Mouse (Mus musculus) thymus, adult 2 months (tissue): ENCODE measurements around the gene Parp3.

ENCODE experiments used
- CTCF ChIP-seq: fragments of 200-500 bp; IDR thresholded peaks from 2 replicates; pipeline ENCODE4 v1.5.1; 2012; ENCODE audit warnings: mild to moderate bottlenecking, control low read depth, low read length, moderate library complexity, borderline replicate concordance; ENCODE audit not compliant: control insufficient read depth, poor library complexity, insufficient read depth; ENCODE audit errors: extremely low read depth
- POLR2A ChIP-seq: fragments of 200-500 bp; IDR thresholded peaks from 2 replicates; pipeline ENCODE4 v1.6.1; 2012; ENCODE audit warnings: mild to moderate bottlenecking, low read length, control low read depth, moderate library complexity; ENCODE audit not compliant: control insufficient read depth, poor library complexity, insufficient read depth; ENCODE audit errors: extremely low read depth

DNA sequence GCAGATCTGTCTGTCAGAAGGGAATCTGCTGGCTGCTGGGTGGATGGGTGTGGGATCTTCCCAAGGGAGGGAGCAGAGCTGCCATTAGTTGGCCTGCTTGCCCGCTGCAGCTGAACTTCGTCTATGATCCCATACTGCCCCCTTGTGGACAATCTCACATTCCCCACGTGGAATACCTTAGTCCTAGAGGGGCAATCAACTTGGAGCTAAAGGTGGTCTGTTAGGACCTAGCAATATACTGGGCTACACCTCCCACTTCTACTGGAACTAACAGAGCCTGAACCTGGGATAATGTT lies 54.9 kb downstream of the Parp3 start:
- TF ChIP-seq CTCF (peak; percentile 65; the same call in 1 of the 2 replicates), POLR2A (no peak)
